Mouse (Mus musculus) CD8-positive naive resting alpha-beta T cell, adult 2 months (primary cell): ENCODE measurements around the gene Olfr1087.
"Not testable (repeated sequence)": the region's sequence is repeated elsewhere in the genome, so short reads cannot be mapped to it uniquely, and the experiment has no call there.

Experiments
- DNase-seq, 2 experiments: peaks; one replicate each; pipeline ENCODE4 v3.0.0; 2022; ENCODE audit warnings: low read depth in 2 of 2, low spot score in 2 of 2

Olfr1087 gene

GRCm38 (mm10) chr2:86698295-86698694 is at the start of gene Olfr1087:
Olfr1087 (minus strand) TSS chr2:86698395.
- no peak for DNase-seq

- no peak for DNase-seq
Measured at GRCm38 (mm10) chr2:86733601-86734000, 35.4 kb upstream of the Olfr1087 start, which contains the start of gene Olfr1089. Olfr1089 (minus strand) TSS chr2:86733701.

- DNase-seq = no peak
Measured at GRCm38 (mm10) chr2:86679992-86680391, 18.2 kb downstream of the Olfr1087 start, which contains the start of gene Olfr1086. Olfr1086 (minus strand) TSS chr2:86680092.

- no peak for DNase-seq
Measured at GRCm38 (mm10) chr2:86661919-86662318, 36.3 kb downstream of the Olfr1087 start, which contains the start of gene Olfr1085. Olfr1085 (minus strand) TSS chr2:86662019.

- DNase-seq = not testable (repeated sequence)
Measured at GRCm38 (mm10) chr2:86639625-86640024, 58.6 kb downstream of the Olfr1087 start, which contains the start of gene Olfr1084. Olfr1084 (minus strand) TSS chr2:86639725.
